7 mouse cellular contexts compared by ENCODE assay signal in the genomic region with DNA sequence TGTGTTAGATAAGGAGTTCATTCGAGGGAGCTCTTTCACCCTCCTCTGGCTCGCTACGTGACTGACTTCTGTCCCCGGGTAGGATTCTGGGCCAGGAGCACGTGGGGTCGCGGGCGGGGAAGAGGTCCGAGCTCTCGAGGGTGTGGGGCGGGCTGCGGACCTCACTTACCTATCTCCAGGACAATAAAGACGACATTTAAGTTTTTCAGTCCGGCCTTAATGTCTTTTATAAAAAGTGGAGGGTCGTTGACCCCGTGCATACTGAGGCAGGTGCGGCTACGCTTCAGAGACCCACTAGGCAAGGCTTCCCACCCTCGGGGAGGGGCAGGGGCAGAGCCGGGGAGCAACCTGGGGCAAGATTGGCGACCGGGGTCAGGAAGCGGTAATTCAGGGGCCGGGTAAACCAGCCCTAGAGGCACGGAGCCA. TPM values are rescaled to one million over a fixed set of nuclear protein-coding genes. Genes with fewer than 3 reads are reported as not detected.
A peak's percentile ranks its signal among the peaks of the same experiment; 100 is the strongest.
DNase-seq lines count a peak whose midpoint lies in the region; ATAC-seq and TF ChIP-seq lines count a peak whose summit lies in the region.

No protein-coding gene starts in this region.

- H3K4me1 ChIP-seq in ES-Bruce4 (ENCODE audit: control insufficient read depth, insufficient read depth, low read length), result peaks cover 1% of the 10 kb centered on the region
- no peaks in the 10 kb centered on the region for H3K4me1 ChIP-seq in embryonic facial prominence, embryonic 12.5 days
- 0 out of 2 replicates have a peak, but pooled peaks cover 13% of the 10 kb centered on the region for H3K4me1 ChIP-seq in heart, postnatal 0 days (ENCODE audit: control insufficient read depth, insufficient read depth)

- TF ChIP-seq POLR2A in ES-Bruce4 (IDR thresholded peaks at IDR 0.05; ENCODE audit: insufficient read depth, low read length), result no peak

- no peaks in the 10 kb centered on the region for H3K27me3 ChIP-seq in ES-Bruce4 (ENCODE audit: control insufficient read depth, insufficient read depth, low read length, poor library complexity, severe bottlenecking)
- no peaks in the 10 kb centered on the region for H3K27me3 ChIP-seq in embryonic facial prominence, embryonic 12.5 days
- H3K27me3 ChIP-seq in heart, postnatal 0 days (ENCODE audit: control insufficient read depth, insufficient read depth, low read length), result no peaks in the 10 kb centered on the region

- H3K79me2 ChIP-seq in macrophage (ENCODE audit: inconsistent target), result peaks cover 29% of the 10 kb centered on the region

- H3K4me3 ChIP-seq in ES-Bruce4 (ENCODE audit: low read depth, low read length) (peak overlapping the region; percentile 89), macrophage (ENCODE audit: inconsistent target) (peak overlapping the region; percentile 93)
- H3K4me3 ChIP-seq in embryonic facial prominence, embryonic 12.5 days, result peak overlapping the region; percentile 60
- H3K4me3 ChIP-seq in heart, postnatal 0 days (ENCODE audit: low read depth, low read length), result peak overlapping the region; percentile 76

- H3K27ac ChIP-seq in ES-Bruce4 (ENCODE audit: insufficient read depth, low read length) (no peak overlapping the region; the same call in 1 of the 2 replicates), macrophage (peak overlapping the region; percentile 91)
- H3K27ac ChIP-seq in embryonic facial prominence, embryonic 12.5 days, result no peak overlapping the region
- peak overlapping the region; percentile 97 for H3K27ac ChIP-seq in heart, postnatal 0 days (ENCODE audit: low read depth)

- H3K36me3 ChIP-seq in ES-Bruce4 (ENCODE audit: control insufficient read depth, insufficient read depth, low read length, poor library complexity, severe bottlenecking), result peaks cover 18% of the 10 kb centered on the region
- no peaks in the 10 kb centered on the region for H3K36me3 ChIP-seq in embryonic facial prominence, embryonic 12.5 days
- H3K36me3 ChIP-seq in heart, postnatal 0 days (replicated peaks; ENCODE audit: control insufficient read depth, insufficient read depth, low read length), result no peaks in the 10 kb centered on the region
- peaks cover 8% of the 10 kb centered on the region; the same call in 1 of the 2 replicates for H3K36me3 ChIP-seq in macrophage (ENCODE audit: inconsistent target)

- peak; percentile 63 for DNase-seq in 416B (ENCODE audit: low read depth)
- peak; percentile 31 for DNase-seq in heart, postnatal 0 days (ENCODE audit: low spot score)
- DNase-seq in kidney, postnatal 25 days, result peak; percentile 60 to 84
- peak; percentile 21 to 33 for DNase-seq in spleen, postnatal 14 days (ENCODE audit: low spot score in 2 of 2)

- no peak for TF ChIP-seq EP300 in ES-Bruce4 (IDR thresholded peaks at IDR 0.05; ENCODE audit: insufficient read depth, low read depth, low read length)
- TF ChIP-seq EP300 in heart, postnatal 0 days (IDR thresholded peaks at IDR 0.05; ENCODE audit: low read depth), result no peak

- no peak for TF ChIP-seq CTCF in ES-Bruce4 (IDR thresholded peaks at IDR 0.05; ENCODE audit: low read depth, low read length)
- TF ChIP-seq CTCF in heart, postnatal 0 days (IDR thresholded peaks at IDR 0.05; ENCODE audit: low read depth), result no peak

- WGBS in embryonic facial prominence, embryonic 12.5 days, result under 1% methylated on average over 25 of the region's 25 CpGs
- WGBS in heart, postnatal 0 days, result under 1% methylated on average over 25 of the region's 25 CpGs
- WGBS in macrophage (ENCODE audit: missing documents), result 1% methylated on average over 25 of the region's 25 CpGs

- peak overlapping the region; percentile 71 for H3K9ac ChIP-seq in ES-Bruce4 (ENCODE audit: low read depth, poor library complexity, severe bottlenecking)
- H3K9ac ChIP-seq in embryonic facial prominence, embryonic 12.5 days, result peak overlapping the region; percentile 66
- peak overlapping the region; percentile 81 for H3K9ac ChIP-seq in heart, postnatal 0 days (replicated peaks; ENCODE audit: low read depth, low read length)

- H3K4me2 ChIP-seq in embryonic facial prominence, embryonic 12.5 days (replicated peaks), result peak overlapping the region; percentile 88
- H3K4me2 ChIP-seq in heart, postnatal 0 days (ENCODE audit: low read depth, low read length), result peak overlapping the region; percentile 83

- peak; percentile 31; the same call in 1 of the 2 replicates for ATAC-seq in embryonic facial prominence, embryonic 12.5 days (ENCODE audit: insufficient number of reproducible peaks, insufficient read depth, low FRiP score, low TSS enrichment)
- peak; percentile 18 for ATAC-seq in heart, postnatal 0 days (ENCODE audit: insufficient read depth, low read depth)

- H3K9me3 ChIP-seq in ES-Bruce4 (replicated peaks; ENCODE audit: control insufficient read depth, insufficient read depth, low read length, poor library complexity, severe bottlenecking), result no peaks in the 10 kb centered on the region
- no peaks in the 10 kb centered on the region for H3K9me3 ChIP-seq in embryonic facial prominence, embryonic 12.5 days
- no peaks in the 10 kb centered on the region for H3K9me3 ChIP-seq in heart, postnatal 0 days (replicated peaks; ENCODE audit: control insufficient read depth, low read length)

RNA-seq across cellular contexts. Expression of a gene that starts 0.6 kb away (rescaled TPM):
- 126 and 145 TPM in 2 replicates for polyA plus RNA-seq in ES-Bruce4 (2011; ENCODE audit: insufficient read depth, insufficient read length, low read depth, missing spikeins)
- polyA plus RNA-seq in embryonic facial prominence, embryonic 12.5 days (2016; fragmentation: Nextera tagmentation; extraction: Ambion mirVana), result 5.7 and 6.8 TPM in 2 replicates
- 28.9 and 38.3 TPM in 2 replicates for total RNA-seq in heart, postnatal 0 days (2014; rRNA removed; ENCODE audit: low replicate concordance)
- polyA plus RNA-seq in heart, postnatal 0 days (2015; fragmentation: Nextera tagmentation; extraction: Ambion mirVana), result 26.6 and 28.1 TPM in 2 replicates
- total RNA-seq in macrophage (2018; cell fraction: chromatin; rRNA removed), result 100 to 1,000 TPM in 22 of 26 experiments, 10 to 100 TPM in 4; 26.1 to 711 (median 181) TPM
- 100 to 1,000 TPM in 5 of 26 experiments, 10 to 100 TPM in 21; 40.7 to 124 (median 68.7) TPM for total RNA-seq in macrophage (2018; cell fraction: cytosol; rRNA removed)
- total RNA-seq in macrophage (2018; cell fraction: nucleus; rRNA removed), result 100 to 1,000 TPM in 22 of 26 experiments, 10 to 100 TPM in 4; 52.5 to 494 (median 153) TPM
- polyA plus RNA-seq in macrophage (2018), result 37.1 to 124 TPM (median 89.0 TPM) in 3 replicates

Comparison
In these comparisons a context has a peak if more than half of its experiments do, and no peak if none do; other contexts are left out.
1. H3K27ac ChIP-seq: peak in heart, postnatal 0 days (single experiment) and macrophage (single experiment); none in ES-Bruce4 (single experiment) and embryonic facial prominence, embryonic 12.5 days (single experiment).
2. Peak in every context shown above with its lines, with median percentiles within 50 percentile points of each other: DNase-seq, H3K4me3 ChIP-seq and H3K9ac ChIP-seq.